Mouse (Mus musculus): ENCODE measurements around the gene Fam171a1. TPM values are rescaled to one million over a fixed set of nuclear protein-coding genes. Genes with fewer than 3 reads are reported as not detected.

The Fam171a1 gene
- polyA plus RNA-seq, 1 experiment: 21.7 TPM

DNA sequence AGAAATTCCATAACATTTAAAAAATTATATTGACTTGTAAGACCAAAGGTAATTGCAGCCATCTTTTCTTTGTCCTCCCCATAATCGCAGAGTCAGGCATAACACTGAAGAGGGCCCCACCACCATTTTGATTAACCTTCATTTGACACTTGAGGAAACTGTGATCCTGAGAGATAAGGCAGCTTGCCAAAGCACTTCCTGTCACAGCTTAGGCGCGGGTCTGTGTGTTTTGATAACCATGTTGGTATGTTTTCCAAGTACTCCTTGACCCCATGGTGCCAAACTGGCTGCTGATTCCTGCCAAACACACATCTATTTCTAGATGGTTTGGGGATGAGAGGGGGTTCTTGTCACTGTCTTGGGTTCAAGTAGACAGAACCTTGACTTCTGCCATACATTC is 11.7 kb upstream of the Fam171a1 start:
- no peak overlapping the region for H3K4me3 ChIP-seq (ENCODE audit: insufficient read depth, low read depth, low read length)
- no peaks in the 10 kb centered on the region for H3K27me3 ChIP-seq (replicated peaks; ENCODE audit: control insufficient read depth, insufficient read depth, low read length)
- WGBS: 49% methylated on average over 3 of the region's 3 CpGs
- DNase-seq: peak; percentile 83
- no peak for TF ChIP-seq POLR2A (IDR thresholded peaks at IDR 0.05; ENCODE audit: low read depth, low read length)
- TF ChIP-seq CTCF (conservative IDR thresholded peaks at IDR 0.05; ENCODE audit: insufficient read depth, insufficient read length, low read depth, low read length): no peak
- peak overlapping the region; percentile 33; the same call in 1 of the 2 replicates for H3K27ac ChIP-seq (ENCODE audit: insufficient read depth, low read depth, low read length)
- no peaks in the 10 kb centered on the region for H3K4me1 ChIP-seq (ENCODE audit: control insufficient read depth, insufficient read depth, low read length)
- no peaks in the 10 kb centered on the region for H3K36me3 ChIP-seq (ENCODE audit: control insufficient read depth, insufficient read depth, low read length)

GRCm38 (mm10) chr2:3107471-3107870 is 6.6 kb upstream of the Fam171a1 start:
- no peak for TF ChIP-seq POLR2A (IDR thresholded peaks at IDR 0.05; ENCODE audit: low read depth, low read length)
- no peaks in the 10 kb centered on the region for H3K4me1 ChIP-seq (ENCODE audit: control insufficient read depth, insufficient read depth, low read length)
- 55% methylated on average over 4 of the region's 4 CpGs for WGBS
- H3K36me3 ChIP-seq (ENCODE audit: control insufficient read depth, insufficient read depth, low read length): no peaks in the 10 kb centered on the region
- H3K4me3 ChIP-seq (ENCODE audit: insufficient read depth, low read depth, low read length): no peak overlapping the region
- H3K27ac ChIP-seq (ENCODE audit: insufficient read depth, low read depth, low read length): no peak overlapping the region
- DNase-seq: no peak
- H3K27me3 ChIP-seq (replicated peaks; ENCODE audit: control insufficient read depth, insufficient read depth, low read length): no peaks in the 10 kb centered on the region

DNA sequence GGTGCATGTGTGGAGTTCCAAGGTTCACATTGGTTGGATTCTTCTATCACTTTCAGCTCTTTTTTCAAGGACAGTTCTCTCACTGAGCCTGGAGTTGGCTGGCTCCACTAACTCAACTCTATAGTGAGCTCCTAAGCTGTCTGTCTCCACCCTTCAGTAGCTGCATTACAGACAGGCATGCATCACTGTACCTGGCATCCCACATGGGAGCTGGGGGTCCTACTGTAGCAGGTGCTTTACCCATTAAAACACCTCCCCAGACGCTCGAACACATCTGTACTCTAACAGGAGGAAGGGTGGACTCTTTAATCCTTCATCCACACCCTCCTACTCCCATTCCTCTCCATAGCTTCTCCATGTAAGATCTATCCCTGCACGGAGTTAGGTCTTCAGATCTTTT is 5.6 kb upstream of the Fam171a1 start:
- no peak for DNase-seq
- WGBS: 76% methylated on average over 3 of the region's 3 CpGs
- H3K27me3 ChIP-seq (replicated peaks; ENCODE audit: control insufficient read depth, insufficient read depth, low read length): no peaks in the 10 kb centered on the region
- H3K36me3 ChIP-seq (ENCODE audit: control insufficient read depth, insufficient read depth, low read length): no peaks in the 10 kb centered on the region
- no peak for TF ChIP-seq CTCF (conservative IDR thresholded peaks at IDR 0.05; ENCODE audit: insufficient read depth, insufficient read length, low read depth, low read length)
- no peak for TF ChIP-seq POLR2A (IDR thresholded peaks at IDR 0.05; ENCODE audit: low read depth, low read length)
- H3K27ac ChIP-seq (ENCODE audit: insufficient read depth, low read depth, low read length): peak overlapping the region; percentile 60; the same call in 1 of the 2 replicates
- no peaks in the 10 kb centered on the region for H3K4me1 ChIP-seq (ENCODE audit: control insufficient read depth, insufficient read depth, low read length)
- H3K4me3 ChIP-seq (ENCODE audit: insufficient read depth, low read depth, low read length): no peak overlapping the region

- TF ChIP-seq CTCF (conservative IDR thresholded peaks at IDR 0.05; ENCODE audit: insufficient read depth, insufficient read length, low read depth, low read length) (no peak), POLR2A (IDR thresholded peaks at IDR 0.05; ENCODE audit: low read depth, low read length) (no peak)
- no peaks in the 10 kb centered on the region for H3K4me1 ChIP-seq (ENCODE audit: control insufficient read depth, insufficient read depth, low read length)
- 70% methylated on average over 1 of the region's 1 CpGs for WGBS
- peak overlapping the region; percentile 60; the same call in 1 of the 2 replicates for H3K27ac ChIP-seq (ENCODE audit: insufficient read depth, low read depth, low read length)
- no peaks in the 10 kb centered on the region for H3K36me3 ChIP-seq (ENCODE audit: control insufficient read depth, insufficient read depth, low read length)
- no peak overlapping the region for H3K4me3 ChIP-seq (ENCODE audit: insufficient read depth, low read depth, low read length)
- no peaks in the 10 kb centered on the region for H3K27me3 ChIP-seq (replicated peaks; ENCODE audit: control insufficient read depth, insufficient read depth, low read length)
- peak; percentile 36 for DNase-seq
Observed at GRCm38 (mm10) chr2:3108834-3109233, 5.2 kb upstream of the Fam171a1 start.

GRCm38 (mm10) chr2:3117855-3118202 is 3.8 kb downstream of the Fam171a1 start:
- H3K27ac ChIP-seq (ENCODE audit: insufficient read depth, low read depth, low read length): no peak overlapping the region
- peak overlapping the region; percentile 58 for H3K4me3 ChIP-seq (ENCODE audit: insufficient read depth, low read depth, low read length)
- no peaks in the 10 kb centered on the region for H3K36me3 ChIP-seq (ENCODE audit: control insufficient read depth, insufficient read depth, low read length)
- DNase-seq: no peak
- WGBS: 34% methylated on average over 2 of the region's 2 CpGs
- TF ChIP-seq POLR2A (IDR thresholded peaks at IDR 0.05; ENCODE audit: low read depth, low read length) (no peak), CTCF (conservative IDR thresholded peaks at IDR 0.05; ENCODE audit: insufficient read depth, insufficient read length, low read depth, low read length) (no peak)
- H3K4me1 ChIP-seq (ENCODE audit: control insufficient read depth, insufficient read depth, low read length): no peaks in the 10 kb centered on the region
- H3K27me3 ChIP-seq (replicated peaks; ENCODE audit: control insufficient read depth, insufficient read depth, low read length): no peaks in the 10 kb centered on the region

- 4% methylated on average over 92 of the region's 93 CpGs for WGBS
- no peaks in the 10 kb centered on the region for H3K27me3 ChIP-seq (replicated peaks; ENCODE audit: control insufficient read depth, insufficient read depth, low read length)
- H3K36me3 ChIP-seq (ENCODE audit: control insufficient read depth, insufficient read depth, low read length): no peaks in the 10 kb centered on the region
- H3K4me1 ChIP-seq (ENCODE audit: control insufficient read depth, insufficient read depth, low read length): no peaks in the 10 kb centered on the region; the same call in 1 of the 2 replicates
- peak; percentile 94 for DNase-seq
- peak overlapping the region; percentile 32; the same call in 1 of the 2 replicates for H3K27ac ChIP-seq (ENCODE audit: insufficient read depth, low read depth, low read length)
- H3K4me3 ChIP-seq (ENCODE audit: insufficient read depth, low read depth, low read length): peak overlapping the region; percentile 58
- no peak for TF ChIP-seq POLR2A (IDR thresholded peaks at IDR 0.05; ENCODE audit: low read depth, low read length)
- TF ChIP-seq CTCF (conservative IDR thresholded peaks at IDR 0.05; ENCODE audit: insufficient read depth, insufficient read length, low read depth, low read length): peak; percentile 56
Observed at GRCm38 (mm10) chr2:3118203-3118941, 4.3 kb downstream of the Fam171a1 start.

DNA sequence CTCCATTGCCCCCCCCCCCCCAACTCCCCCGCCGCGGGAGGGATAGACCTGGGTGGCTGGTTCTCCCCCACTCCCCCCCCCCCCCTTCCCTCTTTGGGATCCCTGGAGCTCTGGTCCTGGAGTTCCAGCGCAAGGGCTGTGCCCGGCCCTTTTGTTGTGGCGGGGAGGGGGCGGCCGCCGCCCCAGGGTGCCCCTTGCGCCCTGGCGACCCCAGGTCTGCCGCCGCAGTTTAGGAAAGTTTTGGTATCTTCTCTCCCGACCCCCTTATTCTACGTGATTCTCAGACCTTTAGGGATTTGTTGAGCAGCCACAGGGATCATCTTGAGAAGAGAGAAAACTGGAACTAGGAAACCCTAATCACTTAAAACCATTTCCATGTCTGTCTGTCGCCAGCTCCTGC is 4.9 kb downstream of the Fam171a1 start:
- WGBS: 1% methylated on average over 16 of the region's 16 CpGs
- Histone ChIP-seq H3K4me1 (ENCODE audit: control insufficient read depth, insufficient read depth, low read length) (no peaks in the 10 kb centered on the region; the same call in 1 of the 2 replicates), H3K27ac (ENCODE audit: insufficient read depth, low read depth, low read length) (peak overlapping the region; percentile 53; the same call in 1 of the 2 replicates), H3K4me3 (ENCODE audit: insufficient read depth, low read depth, low read length) (peak overlapping the region; percentile 58), H3K27me3 (replicated peaks; ENCODE audit: control insufficient read depth, insufficient read depth, low read length) (no peaks in the 10 kb centered on the region), H3K36me3 (ENCODE audit: control insufficient read depth, insufficient read depth, low read length) (no peaks in the 10 kb centered on the region)
- DNase-seq: no peak
- no peak for TF ChIP-seq CTCF (conservative IDR thresholded peaks at IDR 0.05; ENCODE audit: insufficient read depth, insufficient read length, low read depth, low read length)
